Mouse (Mus musculus) cerebellum, postnatal 4 days (tissue): Measurements from ENCODE around the gene Hcn2.

Experiments
- DNase-seq, 2 experiments: peaks; one replicate each; pipeline ENCODE4 v3.0.0; 2022; ENCODE audit warnings: low spot score in 2 of 2, mixed read lengths in 1 of 2

The Hcn2 gene

DNA sequence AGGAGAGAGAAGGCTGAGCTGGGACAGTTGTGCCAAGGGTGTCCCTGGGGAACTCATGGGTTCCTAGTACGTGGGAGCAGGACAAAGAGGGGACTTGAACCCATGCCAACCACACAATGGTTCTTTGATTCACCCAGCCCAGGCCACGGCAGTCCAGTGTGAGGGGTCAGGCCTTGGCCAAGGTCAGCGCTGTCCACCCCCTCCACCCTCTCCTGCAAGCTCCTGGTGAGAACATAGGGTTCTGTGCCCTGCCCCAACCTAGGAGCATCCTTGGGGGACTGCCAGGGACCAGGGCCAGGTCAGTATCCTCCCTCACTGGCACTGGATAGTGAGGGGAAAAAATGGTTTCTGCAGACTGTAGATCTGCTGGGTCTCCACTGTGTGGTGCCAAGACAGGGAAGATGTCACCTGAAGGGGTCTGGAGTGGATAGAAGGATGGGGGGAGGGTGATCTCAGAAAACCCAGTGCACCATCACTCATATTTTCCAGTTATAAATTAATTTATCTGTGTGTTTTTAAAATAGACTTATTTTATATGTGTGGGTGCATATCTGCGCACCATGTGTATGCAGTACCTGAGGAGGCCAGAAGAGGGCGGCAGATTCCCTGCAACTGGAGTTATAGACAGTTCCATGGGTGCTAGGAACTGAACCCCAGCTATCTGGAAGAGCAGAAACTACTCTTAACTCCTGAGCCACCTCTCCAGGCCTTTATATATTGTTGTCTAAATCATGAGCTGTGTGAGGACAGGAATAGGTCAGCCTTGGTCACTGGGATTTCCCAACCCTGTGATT lies 58.2 kb downstream of the Hcn2 start:
- DNase-seq, result no peak

- DNase-seq, result no peak
Measured at GRCm38 (mm10) chr10:79777103-79777531, 60.7 kb downstream of the Hcn2 start, which contains the start of gene Fstl3. TSS of gene Fstl3 (plus strand) at chr10:79777272.

DNA sequence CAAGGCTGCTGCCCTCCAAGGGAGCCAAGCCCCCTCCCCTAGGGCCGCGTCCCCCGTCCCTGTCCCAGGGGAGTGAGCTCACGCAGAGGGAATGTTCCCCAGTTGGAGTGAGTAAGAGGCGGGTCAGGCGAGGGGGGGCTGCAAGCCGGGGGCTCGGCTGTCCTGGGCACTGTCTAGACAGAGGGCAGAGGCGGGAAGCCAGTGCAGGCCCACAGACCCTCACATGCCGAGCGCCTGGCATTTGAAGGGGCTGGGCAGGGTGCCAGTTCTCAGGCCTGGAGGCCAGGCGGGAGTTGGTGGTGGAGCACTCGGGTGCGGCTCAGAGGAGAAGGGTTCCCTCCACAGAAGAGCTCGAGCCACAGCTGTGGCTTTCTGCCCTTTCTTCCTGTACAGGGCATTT lies 61.6 kb downstream of the Hcn2 start:
- peak in 1 of 2 experiments; percentile 74 for DNase-seq

DNA sequence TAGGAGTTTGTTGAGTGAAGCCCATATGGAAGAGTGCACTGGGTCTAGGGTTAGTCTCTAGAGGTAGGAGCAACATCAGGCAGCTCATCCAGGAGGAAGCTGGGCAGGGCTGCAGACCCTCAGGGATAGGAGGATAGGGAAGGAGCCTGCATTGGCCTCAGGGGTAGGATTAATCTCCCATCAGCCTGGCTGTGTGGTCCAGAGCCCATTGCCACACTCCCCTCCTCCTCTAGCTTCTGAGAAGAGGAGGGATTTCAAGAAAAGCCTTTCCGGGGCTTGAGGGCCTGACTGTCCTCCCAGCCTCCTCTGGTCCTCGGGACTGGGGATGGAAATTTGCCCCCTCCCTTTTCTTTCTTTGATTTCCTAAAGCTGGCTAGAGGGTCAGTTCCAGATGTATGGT lies 62.8 kb downstream of the Hcn2 start:
- DNase-seq, result no peak

- peak; percentile 95 to 98 for DNase-seq
Measured at GRCm38 (mm10) chr10:79779784-79780663, 63.6 kb downstream of the Hcn2 start.

- peak in 1 of 2 experiments; percentile 48 for DNase-seq
Measured at GRCm38 (mm10) chr10:79780664-79781015, 64.2 kb downstream of the Hcn2 start.

DNA sequence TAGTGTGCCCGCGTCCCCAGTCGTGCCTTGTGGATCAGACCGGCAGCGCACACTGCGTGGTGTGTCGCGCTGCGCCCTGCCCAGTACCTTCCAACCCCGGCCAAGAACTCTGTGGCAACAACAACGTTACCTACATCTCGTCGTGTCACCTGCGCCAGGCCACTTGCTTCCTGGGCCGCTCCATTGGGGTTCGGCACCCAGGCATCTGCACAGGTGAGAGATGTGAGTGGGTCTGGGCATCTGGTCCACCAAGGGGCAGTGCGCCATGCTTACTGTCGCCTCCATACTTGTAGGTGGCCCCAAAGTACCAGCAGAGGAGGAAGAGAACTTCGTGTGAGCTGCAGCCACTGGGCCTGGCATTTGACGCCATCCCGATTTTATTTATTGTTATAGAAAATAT lies 64.7 kb downstream of the Hcn2 start:
- no peak for DNase-seq

- DNase-seq, result no peak
Measured at GRCm38 (mm10) chr10:79781956-79782355, 65.5 kb downstream of the Hcn2 start.

DNA sequence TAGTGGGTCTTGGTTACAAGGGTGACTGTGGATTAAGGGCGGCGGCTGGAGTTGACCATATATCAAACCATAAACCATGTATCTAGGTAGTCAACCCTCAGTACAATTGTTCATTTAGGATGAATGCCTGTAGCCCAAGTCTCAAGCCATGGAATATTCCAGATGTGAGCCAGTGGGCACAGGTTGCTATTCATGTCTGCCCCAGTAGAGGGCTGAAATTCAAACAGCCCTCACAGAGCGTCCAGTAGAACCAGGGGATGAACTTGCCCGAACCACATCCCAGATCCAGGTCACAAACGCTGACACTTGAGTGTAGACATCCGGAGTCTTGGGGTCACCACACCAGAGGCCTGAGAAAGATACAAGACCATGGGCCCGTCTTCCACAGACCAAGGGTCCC lies 66.6 kb downstream of the Hcn2 start:
- DNase-seq, result no peak

DNA sequence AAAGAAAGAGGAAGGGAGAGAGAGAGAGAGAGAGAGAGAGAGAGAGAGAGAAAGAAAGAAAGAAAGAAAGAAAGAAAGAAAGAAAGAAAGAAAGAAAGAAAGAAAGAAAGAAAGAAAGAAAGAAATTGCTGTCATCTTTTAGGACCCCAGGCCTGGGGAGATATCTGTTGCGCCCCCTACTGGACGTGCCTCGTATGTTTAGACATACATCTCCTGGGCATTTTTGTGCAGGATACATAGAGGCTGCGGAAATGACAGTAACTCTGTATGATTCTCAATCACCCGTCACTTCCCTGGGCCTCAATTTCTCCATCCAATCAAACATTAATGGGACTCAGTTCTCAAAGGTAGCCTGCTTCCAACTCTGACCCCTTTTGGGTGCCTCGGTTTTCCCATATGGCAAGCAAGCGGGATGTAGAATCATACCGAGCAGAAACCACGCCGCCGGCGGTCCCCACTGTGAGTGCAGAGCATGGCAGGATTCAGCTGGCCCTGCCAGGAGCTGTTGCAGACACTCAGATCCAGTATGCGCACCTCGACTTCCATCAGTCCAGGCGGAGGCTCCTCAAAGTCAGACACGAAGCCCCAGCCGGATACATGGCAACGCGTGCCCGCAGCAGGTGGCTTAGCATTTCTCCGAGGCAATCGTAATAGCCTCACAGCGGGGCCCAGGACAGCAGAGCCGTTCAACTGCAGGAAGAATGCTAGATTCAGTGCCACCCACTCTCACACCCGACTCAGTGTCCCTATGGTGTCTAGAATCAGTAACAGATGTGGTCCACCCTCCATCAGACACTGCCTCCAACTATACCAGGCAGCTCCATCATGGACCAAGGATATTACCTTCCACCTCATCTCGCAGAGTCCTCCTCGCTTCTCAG lies 67.7 kb downstream of the Hcn2 start:
- DNase-seq, result peak in 1 of 2 experiments; percentile 48
